Mouse (Mus musculus) embryonic facial prominence, embryonic 14.5 days (tissue): ENCODE measurements at regions not wholly inside any gene's neighbourhood (a gene's known extent, or its start where the extent isn't known, plus 50 kb on each side); places are given as distances from the start of the nearest gene placed in this dataset.

Source experiments
- ATAC-seq: fragments of 200-750 bp; cut with Nextera tagmentation; 2 replicates; pipeline ENCODE4 v1.8.0; 2017; ENCODE audit warnings: low read depth, moderate number of reproducible peaks, moderate TSS enrichment
- DNase-seq: peaks from one replicate; pipeline ENCODE4 v3.0.0-alpha.2; 2015; ENCODE audit warnings: low spot score
- H3K27ac ChIP-seq: fragments of 300-500 bp; sonication (generic); replicated peaks from 2 replicates; pipeline ENCODE4 v1.5.1; 2014; ENCODE audit warnings: low read depth, mild to moderate bottlenecking, low read length, moderate library complexity
- H3K27me3 ChIP-seq: fragments of 300-500 bp; sonication (generic); replicated peaks from 2 replicates; pipeline ENCODE4 v1.6.1; 2014; ENCODE audit warnings: low read length; ENCODE audit not compliant: control insufficient read depth, insufficient read depth
- H3K36me3 ChIP-seq: fragments of 300-500 bp; sonication (generic); 2 replicates; pipeline ENCODE4 v1.6.1; 2014; ENCODE audit warnings: low read length, mixed read lengths; ENCODE audit not compliant: control insufficient read depth, insufficient read depth
- H3K4me1 ChIP-seq: fragments of 300-500 bp; sonication (generic); 2 replicates; pipeline ENCODE4 v1.6.1; 2014; ENCODE audit warnings: antibody characterized with exemption, low read length; ENCODE audit not compliant: control insufficient read depth, insufficient read depth
- H3K4me2 ChIP-seq: fragments of 300-500 bp; sonication (generic); 2 replicates; pipeline ENCODE4 v1.6.1; 2014; ENCODE audit warnings: low read depth, mild to moderate bottlenecking, low read length, moderate library complexity, mixed read lengths
- H3K4me3 ChIP-seq: fragments of 300-500 bp; sonication (generic); 2 replicates; pipeline ENCODE4 v1.5.1; 2014; ENCODE audit warnings: low read depth, mild to moderate bottlenecking, low read length
- H3K9ac ChIP-seq: fragments of 300-500 bp; sonication (generic); 2 replicates; pipeline ENCODE4 v1.6.1; 2014; ENCODE audit warnings: low read depth, mild to moderate bottlenecking, low read length, moderate library complexity, mixed read lengths
- H3K9me3 ChIP-seq: fragments of 300-500 bp; sonication (generic); 2 replicates; pipeline ENCODE4 v1.6.1; 2016; ENCODE audit warnings: low read length; ENCODE audit not compliant: control insufficient read depth
- WGBS: fragments of 180-500 bp; shearing (Covaris S2); extraction: QIAGEN DNeasy Blood & Tissue Kit; methylation state at CpG from one replicate; pipeline ENCODE4 v1.1.7; 2014; 5-methylcytosine and 5-hydroxymethylcytosine counted together

- H3K27me3 ChIP-seq, result no peaks in the 10 kb centered on the region
- H3K4me1 ChIP-seq, result peaks cover 12% of the 10 kb centered on the region
- ATAC-seq (no peak), DNase-seq (no peak)
- 0 out of 2 replicates have a peak, but pooled peaks cover 5% of the 10 kb centered on the region for H3K9me3 ChIP-seq
- H3K4me2 ChIP-seq, result peak overlapping the region; percentile 74
- H3K4me3 ChIP-seq, result no peak overlapping the region; the same call in 1 of the 2 replicates
- no peaks in the 10 kb centered on the region for H3K36me3 ChIP-seq
- 22% methylated on average over 3 of the region's 3 CpGs for WGBS
- peak overlapping the region; percentile 74 for H3K27ac ChIP-seq
- no peak overlapping the region for H3K9ac ChIP-seq
These were observed 517.9 kb downstream of the Nyap2 start for GRCm38 (mm10) chr1:81594606-81595005.

- Histone ChIP-seq H3K27me3 (no peaks in the 10 kb centered on the region), H3K27ac (no peak overlapping the region), H3K4me2 (no peak overlapping the region), H3K4me3 (no peak overlapping the region), H3K4me1 (peaks cover 4% of the 10 kb centered on the region), H3K9me3 (0 out of 2 replicates have a peak, but pooled peaks cover 3% of the 10 kb centered on the region), H3K9ac (no peak overlapping the region), H3K36me3 (no peaks in the 10 kb centered on the region)
- WGBS, result 5% methylated on average over 1 of the region's 1 CpGs
- peak; percentile 63 for DNase-seq
- ATAC-seq, result no peak
These were observed 532.0 kb downstream of the Nyap2 start for GRCm38 (mm10) chr1:81608772-81609171.

GRCm38 (mm10) chr1:81618880-81619279 lies 542.1 kb downstream of the Nyap2 start:
- ATAC-seq (no peak), DNase-seq (no peak)
- H3K4me1 ChIP-seq, result no peaks in the 10 kb centered on the region
- H3K4me3 ChIP-seq, result no peak overlapping the region
- no peaks in the 10 kb centered on the region for H3K27me3 ChIP-seq
- H3K4me2 ChIP-seq, result no peak overlapping the region
- WGBS, result 70% methylated on average over 2 of the region's 2 CpGs
- no peaks in the 10 kb centered on the region for H3K9me3 ChIP-seq
- no peak overlapping the region for H3K27ac ChIP-seq
- no peaks in the 10 kb centered on the region for H3K36me3 ChIP-seq
- no peak overlapping the region for H3K9ac ChIP-seq

GRCm38 (mm10) chr1:81624141-81624540 lies 547.4 kb downstream of the Nyap2 start:
- H3K9ac ChIP-seq, result no peak overlapping the region
- no peak overlapping the region for H3K27ac ChIP-seq
- H3K27me3 ChIP-seq, result no peaks in the 10 kb centered on the region
- DNase-seq (no peak), ATAC-seq (no peak)
- no peaks in the 10 kb centered on the region for H3K4me1 ChIP-seq
- H3K4me3 ChIP-seq, result no peak overlapping the region
- H3K9me3 ChIP-seq, result 0 out of 2 replicates have a peak, but pooled peaks cover 8% of the 10 kb centered on the region
- H3K4me2 ChIP-seq, result no peak overlapping the region
- no peaks in the 10 kb centered on the region for H3K36me3 ChIP-seq
- WGBS, result 78% methylated on average over 4 of the region's 4 CpGs

- Histone ChIP-seq H3K4me3 (no peak overlapping the region), H3K9me3 (no peaks in the 10 kb centered on the region), H3K9ac (no peak overlapping the region), H3K36me3 (no peaks in the 10 kb centered on the region), H3K4me2 (no peak overlapping the region), H3K4me1 (no peaks in the 10 kb centered on the region), H3K27ac (no peak overlapping the region), H3K27me3 (no peaks in the 10 kb centered on the region)
- no peak for DNase-seq
- no peak for ATAC-seq
- WGBS, result 73% methylated on average over 1 of the region's 1 CpGs
These were observed 556.0 kb downstream of the Nyap2 start for GRCm38 (mm10) chr1:81632704-81633103.

GRCm38 (mm10) chr1:81637357-81637756 lies 560.6 kb downstream of the Nyap2 start:
- H3K9me3 ChIP-seq, result no peaks in the 10 kb centered on the region
- H3K4me2 ChIP-seq, result no peak overlapping the region
- 76% methylated on average over 5 of the region's 5 CpGs for WGBS
- H3K36me3 ChIP-seq, result no peaks in the 10 kb centered on the region
- no peak overlapping the region for H3K27ac ChIP-seq
- no peaks in the 10 kb centered on the region for H3K4me1 ChIP-seq
- no peak for DNase-seq
- H3K27me3 ChIP-seq, result no peaks in the 10 kb centered on the region
- no peak overlapping the region for H3K9ac ChIP-seq
- H3K4me3 ChIP-seq, result no peak overlapping the region
- ATAC-seq, result no peak

GRCm38 (mm10) chr1:81652990-81653717 lies 576.4 kb downstream of the Nyap2 start:
- Histone ChIP-seq H3K4me3 (no peak overlapping the region), H3K9me3 (no peaks in the 10 kb centered on the region), H3K4me1 (no peaks in the 10 kb centered on the region), H3K4me2 (no peak overlapping the region), H3K27me3 (no peaks in the 10 kb centered on the region), H3K27ac (no peak overlapping the region), H3K9ac (no peak overlapping the region), H3K36me3 (no peaks in the 10 kb centered on the region)
- ATAC-seq (no peak), DNase-seq (peak; percentile 68)
- WGBS, result 75% methylated on average over 9 of the region's 9 CpGs

GRCm38 (mm10) chr1:81661245-81661644 lies 571.7 kb upstream of the Gm9747 start:
- H3K27ac ChIP-seq, result no peak overlapping the region
- H3K36me3 ChIP-seq, result no peaks in the 10 kb centered on the region
- no peak overlapping the region for H3K4me3 ChIP-seq
- H3K4me2 ChIP-seq, result no peak overlapping the region
- H3K9me3 ChIP-seq, result no peaks in the 10 kb centered on the region
- 54% methylated on average over 4 of the region's 4 CpGs for WGBS
- no peak overlapping the region for H3K9ac ChIP-seq
- no peaks in the 10 kb centered on the region for H3K4me1 ChIP-seq
- ATAC-seq (no peak), DNase-seq (no peak)
- no peaks in the 10 kb centered on the region for H3K27me3 ChIP-seq

- ATAC-seq (no peak), DNase-seq (peak; percentile 33)
- no peaks in the 10 kb centered on the region for H3K9me3 ChIP-seq
- H3K27me3 ChIP-seq, result no peaks in the 10 kb centered on the region
- no peak overlapping the region for H3K4me3 ChIP-seq
- H3K36me3 ChIP-seq, result no peaks in the 10 kb centered on the region
- 68% methylated on average over 2 of the region's 2 CpGs for WGBS
- H3K4me1 ChIP-seq, result 0 out of 2 replicates have a peak, but pooled peaks cover 4% of the 10 kb centered on the region
- no peak overlapping the region for H3K9ac ChIP-seq
- H3K27ac ChIP-seq, result no peak overlapping the region
- no peak overlapping the region for H3K4me2 ChIP-seq
These were observed 561.8 kb upstream of the Gm9747 start for GRCm38 (mm10) chr1:81671142-81671541.
